Mouse (Mus musculus) lung, postnatal 14 days (tissue): ENCODE measurements around the gene Sppl3.
"Not testable (repeated sequence)": the region's sequence is repeated elsewhere in the genome, so short reads cannot be mapped to it uniquely, and the experiment has no call there.

ENCODE experiments used
- DNase-seq: peaks from one replicate; pipeline ENCODE4 v3.0.0; 2021

Gene Sppl3

DNA sequence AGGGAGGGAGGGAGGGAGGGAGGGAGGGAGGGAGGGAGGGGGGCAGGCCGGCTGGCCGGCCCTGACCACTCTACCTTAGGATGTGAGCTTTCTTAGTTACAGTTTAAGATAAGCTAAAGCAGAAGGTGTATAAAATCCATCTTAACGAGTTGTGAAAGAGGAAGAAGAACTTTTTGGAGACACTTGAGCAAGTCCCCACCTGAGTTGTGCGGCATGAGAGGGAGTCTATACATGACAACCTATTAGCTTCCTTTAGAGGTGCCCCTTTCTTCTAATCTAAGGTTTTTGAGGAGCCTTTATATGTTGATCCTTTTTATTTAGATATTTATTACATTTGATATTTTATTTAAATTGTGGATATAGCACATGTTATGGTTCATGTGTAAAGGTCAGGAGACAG lies 32.7 kb downstream of the Sppl3 start:
- no peak for DNase-seq

- no peak for DNase-seq
Observed at GRCm38 (mm10) chr5:115045146-115045677, 34.3 kb downstream of the Sppl3 start.

- DNase-seq = no peak
Observed at GRCm38 (mm10) chr5:115049692-115050091, 38.8 kb downstream of the Sppl3 start.

DNA sequence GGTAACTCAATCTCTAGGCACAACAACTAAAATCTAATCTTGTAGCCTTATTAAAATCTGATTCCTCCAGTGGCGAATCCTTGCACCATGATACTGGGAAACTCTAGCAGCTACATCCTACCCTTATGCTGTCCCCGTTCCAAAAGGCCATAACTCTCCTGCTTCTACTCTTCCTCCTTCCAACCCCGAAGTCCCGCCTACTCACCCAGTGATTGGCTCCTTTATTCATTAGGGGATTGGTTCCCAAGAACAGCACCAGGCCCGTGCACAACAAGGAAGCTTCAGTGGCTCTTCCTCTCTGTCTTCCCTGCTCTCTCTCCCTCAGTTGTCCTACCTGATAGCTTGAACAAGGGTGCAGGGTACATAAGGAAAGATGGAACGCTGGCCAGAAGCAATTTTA lies 39.8 kb downstream of the Sppl3 start:
- DNase-seq = no peak

DNA sequence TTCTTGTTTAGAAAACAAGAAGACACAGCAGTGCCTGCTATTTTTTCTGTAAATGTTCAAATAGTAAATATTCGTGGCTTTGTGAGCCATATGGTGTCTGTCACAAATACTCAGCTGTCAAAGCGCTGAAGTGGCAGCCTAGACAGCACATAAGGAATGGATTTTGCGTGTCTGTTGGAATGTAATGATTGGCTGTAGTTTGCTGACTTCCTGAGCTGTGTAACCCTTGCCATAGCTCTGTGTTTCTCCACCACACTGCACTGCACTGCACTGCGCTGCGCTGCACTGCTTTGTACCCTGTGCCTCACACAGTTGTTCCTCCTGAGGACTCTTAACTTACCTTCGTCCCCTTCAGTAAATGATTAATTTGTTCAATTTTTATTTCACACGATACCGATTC lies 41.6 kb downstream of the Sppl3 start:
- DNase-seq = no peak

DNA sequence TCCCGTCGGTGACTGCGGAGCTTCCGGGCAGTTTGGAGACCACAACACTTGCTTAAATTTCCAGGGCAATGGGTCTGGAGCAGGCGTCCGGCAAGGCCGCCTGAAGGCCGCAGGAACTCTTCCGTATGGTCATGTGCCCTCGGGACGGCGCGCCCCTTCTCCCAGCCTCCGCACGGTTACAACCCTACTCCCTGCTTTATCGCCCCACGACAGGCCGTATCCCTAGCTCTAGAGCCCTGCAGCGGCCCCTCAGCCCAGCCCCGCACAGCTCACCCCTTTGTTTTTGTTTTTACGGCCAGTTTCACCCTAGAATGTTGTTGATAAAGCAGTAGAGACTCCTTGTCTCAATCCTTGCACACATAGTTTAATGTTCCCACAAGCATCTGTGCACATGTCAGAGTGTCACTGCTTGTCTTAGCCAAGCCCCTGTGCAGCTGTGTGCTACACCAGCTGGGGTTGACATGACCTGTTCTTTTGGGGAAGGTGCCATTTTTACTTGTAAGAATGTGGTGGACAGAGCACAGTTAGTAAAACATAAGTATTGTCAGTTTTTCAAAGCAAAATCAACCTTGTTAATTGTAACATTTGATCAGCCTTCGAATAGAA lies 43.0 kb downstream of the Sppl3 start:
- DNase-seq = no peak

DNA sequence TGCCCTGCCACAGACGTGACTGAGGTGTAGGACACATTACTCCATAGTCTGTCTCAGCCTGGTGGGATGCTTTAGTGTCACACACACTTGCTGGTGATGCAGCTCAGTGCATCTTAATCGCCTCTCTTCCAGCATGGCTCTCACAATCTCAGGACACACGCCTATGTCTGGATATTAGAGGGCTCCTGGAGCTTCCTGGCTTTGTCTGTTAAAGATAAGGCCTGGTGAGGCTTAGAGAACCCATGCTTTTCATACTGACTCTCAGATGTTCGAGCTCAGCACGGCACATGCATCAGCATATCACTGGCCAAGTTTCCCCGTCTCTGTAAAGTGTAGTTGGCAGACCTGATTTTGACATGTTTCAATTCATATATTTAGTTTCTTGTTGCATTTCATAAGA lies 44.5 kb downstream of the Sppl3 start:
- DNase-seq = no peak

- no peak for DNase-seq
Observed at GRCm38 (mm10) chr5:115057153-115057552, 46.2 kb downstream of the Sppl3 start.

DNA sequence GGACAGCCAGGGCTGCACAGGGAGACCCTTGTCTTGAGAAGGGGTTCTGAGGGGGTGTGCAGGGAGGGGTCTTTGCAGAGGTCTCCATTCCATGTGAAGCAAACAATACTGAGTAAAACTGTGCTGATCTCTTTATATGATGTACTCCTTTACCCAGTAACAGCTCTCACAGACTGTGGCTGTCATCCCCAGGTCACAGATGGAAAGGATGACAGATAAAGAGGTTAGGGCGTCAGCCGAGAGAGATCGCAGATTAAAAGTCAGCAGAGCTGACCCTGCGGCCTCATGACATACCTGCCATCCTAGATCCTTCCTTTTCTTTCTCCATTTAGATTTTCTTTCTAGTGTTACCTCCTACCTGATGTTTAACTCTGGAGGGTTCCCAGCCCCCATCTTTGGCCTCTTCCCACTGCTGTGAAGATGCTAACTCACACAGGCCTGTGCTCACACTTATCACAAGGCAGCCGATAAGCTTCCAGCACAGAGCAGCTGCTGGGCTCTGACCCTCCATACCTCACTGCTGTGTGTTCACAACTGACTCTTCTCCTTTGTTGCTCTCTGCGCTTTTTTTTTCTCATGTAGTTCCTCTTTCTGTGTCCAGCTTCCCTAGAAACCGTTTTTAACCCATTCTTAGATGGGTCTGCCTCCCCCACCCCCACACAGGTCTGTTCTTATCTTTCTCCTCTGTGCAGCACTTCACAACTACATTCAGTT lies 47.8 kb downstream of the Sppl3 start:
- no peak for DNase-seq

DNA sequence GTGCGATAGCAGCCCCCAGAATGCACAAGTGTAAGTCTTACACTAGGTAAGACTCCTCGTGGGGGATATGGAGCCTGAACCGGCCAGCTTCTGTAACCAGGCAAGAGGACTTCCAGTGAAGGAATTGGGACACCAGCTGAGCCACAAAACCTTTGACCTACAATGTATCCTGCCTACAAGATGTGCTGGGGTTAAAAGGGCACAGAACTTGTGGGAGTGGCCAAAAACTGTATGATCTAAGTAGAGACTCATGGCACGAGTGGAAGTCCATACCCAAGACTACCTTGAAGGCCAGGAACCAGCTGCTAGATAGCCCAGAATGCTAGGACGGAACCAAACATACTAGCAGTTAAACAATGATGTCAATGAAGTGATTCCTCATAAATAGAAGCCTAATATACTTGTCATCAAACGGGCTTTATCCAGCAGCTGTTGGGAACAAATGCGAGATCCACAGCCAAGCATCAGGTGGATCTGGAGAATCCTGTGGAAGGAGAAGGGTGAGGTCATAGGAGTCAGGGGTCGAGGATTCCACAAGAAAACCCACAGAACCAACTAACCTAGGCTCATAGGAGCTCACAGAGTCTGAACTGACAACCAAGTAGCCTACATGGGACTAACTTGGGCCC lies 49.2 kb downstream of the Sppl3 start:
- no peak for DNase-seq

DNA sequence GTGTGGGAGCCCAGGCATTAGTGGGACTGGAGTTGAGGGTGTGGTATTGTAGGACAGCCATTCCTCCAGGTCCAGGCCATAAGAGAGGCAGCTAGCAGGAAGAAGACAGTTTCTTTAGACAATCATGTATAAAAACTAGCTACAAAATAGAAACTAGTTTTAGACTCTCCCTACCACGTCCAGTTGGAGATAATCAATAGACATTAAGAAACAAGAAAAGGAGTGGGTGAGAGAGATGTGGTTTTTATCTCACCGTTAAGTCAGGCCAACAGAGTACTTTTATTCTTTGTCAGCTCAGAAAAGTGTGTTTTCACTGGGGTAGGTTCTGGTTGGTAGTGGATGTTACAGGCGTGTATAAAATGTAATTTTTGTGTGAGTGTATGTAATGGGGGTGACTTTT lies 50.0 kb downstream of the Sppl3 start:
- DNase-seq = no peak

DNA sequence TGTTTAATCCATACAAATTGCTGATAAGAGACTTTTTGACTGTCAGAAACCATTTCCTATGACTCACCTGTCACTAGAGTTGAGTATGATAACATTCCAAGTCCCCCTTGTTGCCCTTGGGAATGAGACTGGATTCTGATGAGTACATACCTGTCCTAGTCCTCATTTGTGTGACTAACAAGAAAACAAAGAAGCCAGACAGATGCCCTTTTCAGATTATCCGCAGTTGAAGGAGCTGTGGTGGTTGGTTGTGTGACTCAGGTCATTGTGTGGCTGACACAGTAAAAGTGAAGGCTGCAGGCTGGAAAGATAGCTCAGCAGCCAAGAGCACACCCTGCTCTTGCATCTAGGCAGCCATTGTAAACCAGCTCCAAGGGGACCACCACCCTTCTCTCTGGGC lies 51.6 kb downstream of the Sppl3 start:
- no peak for DNase-seq

GRCm38 (mm10) chr5:115063391-115063790 lies 52.5 kb downstream of the Sppl3 start:
- no peak for DNase-seq

GRCm38 (mm10) chr5:115066245-115066644 lies 55.3 kb downstream of the Sppl3 start:
- DNase-seq = no peak

- no peak for DNase-seq
Observed at GRCm38 (mm10) chr5:115068671-115069421, 57.9 kb downstream of the Sppl3 start.

GRCm38 (mm10) chr5:115069611-115070010 lies 58.7 kb downstream of the Sppl3 start:
- no peak for DNase-seq

- no peak for DNase-seq
Observed at GRCm38 (mm10) chr5:115070457-115070856, 59.5 kb downstream of the Sppl3 start.

- DNase-seq = peak; percentile 34
Observed at GRCm38 (mm10) chr5:115071096-115071901, 60.4 kb downstream of the Sppl3 start.

DNA sequence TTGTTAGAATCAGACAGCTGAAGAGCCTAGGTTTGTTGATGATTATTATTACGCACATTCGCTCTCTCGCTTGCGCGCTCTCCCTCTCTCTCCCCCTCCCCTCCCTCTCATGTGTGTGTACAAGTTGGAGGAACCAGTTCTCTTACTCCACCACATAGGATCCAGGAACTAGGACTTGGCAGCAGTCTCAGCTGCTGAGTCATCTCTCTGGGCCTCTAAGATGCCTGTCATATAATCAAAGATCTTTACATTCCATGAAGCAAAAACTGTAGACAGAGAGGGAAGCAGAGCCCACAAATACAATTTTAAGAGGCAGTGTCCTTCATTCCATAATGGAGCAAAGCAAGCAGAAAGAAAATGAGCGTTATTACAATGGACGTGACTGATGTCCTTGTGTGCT lies 61.2 kb downstream of the Sppl3 start:
- peak; percentile 41 for DNase-seq

- DNase-seq = not testable (repeated sequence)
Observed at GRCm38 (mm10) chr5:115073306-115073705, 62.4 kb downstream of the Sppl3 start.

DNA sequence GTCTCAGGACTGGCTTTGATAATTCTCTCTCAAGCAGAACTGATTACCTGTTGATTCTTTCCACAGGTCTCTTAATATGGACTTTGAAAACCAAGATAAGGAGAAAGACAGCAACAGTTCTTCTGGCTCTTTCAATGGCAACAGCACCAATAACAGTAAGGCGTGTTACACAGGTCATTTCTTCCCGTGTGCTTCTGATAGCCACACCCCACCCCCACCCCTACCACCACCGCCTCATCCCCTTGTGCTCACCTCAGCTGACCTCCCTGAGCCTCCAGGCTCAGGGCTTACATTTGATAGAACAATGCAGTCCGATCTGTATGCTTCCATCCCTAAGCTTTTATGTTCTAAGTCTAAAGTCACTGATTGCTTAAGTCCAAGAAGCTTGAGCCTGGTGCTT lies 63.8 kb downstream of the Sppl3 start:
- no peak for DNase-seq

- DNase-seq = peak; percentile 83
Observed at GRCm38 (mm10) chr5:115076144-115076901, 65.4 kb downstream of the Sppl3 start.
